Mouse (Mus musculus) MEL (cell line): Measurements from ENCODE around the gene Gltp. TPM values are rescaled to one million over a fixed set of nuclear protein-coding genes. Genes with fewer than 3 reads are reported as not detected.

Source experiments
- DNase-seq: peaks from one replicate; pipeline ENCODE4 v3.0.0; 2011; ENCODE audit warnings: low read depth, low spot score
- H3K27ac ChIP-seq: 2 replicates; pipeline ENCODE4 v1.5.1; 2012; ENCODE audit warnings: low read depth, mild to moderate bottlenecking, control low read depth, low read length, moderate library complexity; ENCODE audit not compliant: control insufficient read depth
- H3K27me3 ChIP-seq, 2 experiments: fragments of 150-350 bp in 1 of 2; sonication (generic) in 1 of 2; 2 replicates each; pipeline ENCODE4 v1.6.1; 2012; ENCODE audit warnings: low read length in 2 of 2, mild to moderate bottlenecking in 2 of 2, improper control_type of control experiment in 1 of 2, moderate library complexity in 1 of 2; ENCODE audit not compliant: insufficient read depth in 2 of 2, control insufficient read depth in 1 of 2
- H3K36me3 ChIP-seq, 2 experiments: 2 replicates each; pipeline ENCODE4 v1.6.1; 2012 to 2014; ENCODE audit warnings: low read length in 2 of 2, improper control_type of control experiment in 1 of 2, inconsistent platforms in 1 of 2, mild to moderate bottlenecking in 1 of 2; ENCODE audit not compliant: insufficient read depth in 2 of 2, control insufficient read depth in 1 of 2
- H3K4me1 ChIP-seq, 2 experiments: fragments of 150-350 bp in 1 of 2; sonication (generic) in 1 of 2; 2 replicates each; pipeline ENCODE4 v1.6.1; 2012; ENCODE audit warnings: low read length in 2 of 2, improper control_type of control experiment in 1 of 2, mild to moderate bottlenecking in 1 of 2; ENCODE audit not compliant: insufficient read depth in 2 of 2, control insufficient read depth in 1 of 2
- H3K4me3 ChIP-seq, 2 experiments: fragments of 150-350 bp in 1 of 2; sonication (generic) in 1 of 2; 2 replicates each; pipeline ENCODE4 v1.5.1; 2012; ENCODE audit warnings: low read depth in 2 of 2, low read length in 2 of 2, mild to moderate bottlenecking in 2 of 2, moderate library complexity in 2 of 2, control low read depth in 1 of 2, improper control_type of control experiment in 1 of 2; ENCODE audit not compliant: control insufficient read depth in 1 of 2, insufficient read depth in 1 of 2
- H3K79me2 ChIP-seq: 2 replicates; pipeline ENCODE4 v1.6.1; 2012; ENCODE audit warnings: mild to moderate bottlenecking, low read length, moderate library complexity; ENCODE audit not compliant: control insufficient read depth, poor library complexity, insufficient read depth
- H3K9ac ChIP-seq: 2 replicates; pipeline ENCODE4 v1.6.1; 2012; ENCODE audit warnings: low read depth, mild to moderate bottlenecking, control low read depth, low read length, moderate library complexity; ENCODE audit not compliant: control insufficient read depth, poor library complexity, severe bottlenecking
- H3K9me3 ChIP-seq: fragments of 150-350 bp; sonication (generic); replicated peaks from 2 replicates; pipeline ENCODE4 v1.6.1; 2012; ENCODE audit warnings: mild to moderate bottlenecking, low read length, improper control_type of control experiment, moderate library complexity; ENCODE audit not compliant: insufficient read depth
- BHLHE40 ChIP-seq: IDR thresholded peaks from 2 replicates; pipeline ENCODE4 v1.6.1; 2012; ENCODE audit warnings: low read depth, mild to moderate bottlenecking, inconsistent platforms, low read length, improper control_type of control experiment, borderline replicate concordance
- CHD1 ChIP-seq: IDR thresholded peaks from 2 replicates; pipeline ENCODE4 v1.6.1; 2012; ENCODE audit warnings: low read depth, mild to moderate bottlenecking, inconsistent platforms, low read length, improper control_type of control experiment
- CHD2 ChIP-seq: IDR thresholded peaks from 2 replicates; pipeline ENCODE4 v1.6.1; 2011; ENCODE audit warnings: low read length, improper control_type of control experiment
- CTCF ChIP-seq, 3 experiments: IDR thresholded peaks in 2 of 3; conservative IDR thresholded peaks in 1 of 3; 2 replicates each; pipeline ENCODE4 v1.5.1; 2011 to 2012; ENCODE audit warnings: low read length in 3 of 3, low read depth in 2 of 3, mild to moderate bottlenecking in 2 of 3, improper control_type of control experiment in 1 of 3, inconsistent platforms in 1 of 3, mixed read lengths in 1 of 3, moderate library complexity in 1 of 3; ENCODE audit not compliant: control insufficient read depth in 1 of 3, insufficient read depth in 1 of 3, poor library complexity in 1 of 3, severe bottlenecking in 1 of 3
- E2F4 ChIP-seq: IDR thresholded peaks from 2 replicates; pipeline ENCODE4 v1.6.1; 2011; ENCODE audit warnings: low read depth, low read length, improper control_type of control experiment, borderline replicate concordance
- EP300 ChIP-seq, 2 experiments: IDR thresholded peaks; 2 replicates each; pipeline ENCODE4 v1.6.1; 2011; ENCODE audit warnings: improper control_type of control experiment in 2 of 2, low read length in 2 of 2, low read depth in 1 of 2, mild to moderate bottlenecking in 1 of 2
- ETS1 ChIP-seq: IDR thresholded peaks from 2 replicates; pipeline ENCODE4 v1.6.1; 2012; ENCODE audit warnings: low read depth, mild to moderate bottlenecking, inconsistent platforms, low read length, improper control_type of control experiment, moderate library complexity
- GABPA ChIP-seq: IDR thresholded peaks from 2 replicates; pipeline ENCODE4 v1.6.1; 2012; ENCODE audit warnings: low read depth, mild to moderate bottlenecking, inconsistent platforms, low read length, improper control_type of control experiment, moderate library complexity
- GATA1 ChIP-seq: IDR thresholded peaks from 2 replicates; pipeline ENCODE4 v1.6.1; 2011; ENCODE audit warnings: low read depth, low read length, improper control_type of control experiment
- HCFC1 ChIP-seq: IDR thresholded peaks from 2 replicates; pipeline ENCODE4 v1.6.1; 2012; ENCODE audit warnings: low read depth, mild to moderate bottlenecking, inconsistent platforms, low read length, improper control_type of control experiment, moderate library complexity
- JUND ChIP-seq: IDR thresholded peaks from 2 replicates; pipeline ENCODE4 v1.6.1; 2011; ENCODE audit warnings: low read depth, mild to moderate bottlenecking, improper control_type of control experiment, low read length
- KAT2A ChIP-seq: conservative IDR thresholded peaks from 2 replicates; pipeline ENCODE4 v1.6.1; 2012; ENCODE audit warnings: low read depth, low read length, improper control_type of control experiment, inconsistent platforms
- MAFK ChIP-seq: IDR thresholded peaks from 2 replicates; pipeline ENCODE4 v1.6.1; 2011; ENCODE audit warnings: low read depth, mild to moderate bottlenecking, low read length, improper control_type of control experiment, borderline replicate concordance
- MAX ChIP-seq: IDR thresholded peaks from 2 replicates; pipeline ENCODE4 v1.6.1; 2011; ENCODE audit warnings: low read length, improper control_type of control experiment
- MXI1 ChIP-seq: IDR thresholded peaks from 2 replicates; pipeline ENCODE4 v1.6.1; 2011; ENCODE audit warnings: mild to moderate bottlenecking, low read depth, low read length, improper control_type of control experiment
- MYB ChIP-seq: IDR thresholded peaks from 2 replicates; pipeline ENCODE4 v1.6.1; 2011; ENCODE audit warnings: mild to moderate bottlenecking, low read depth, low read length, improper control_type of control experiment
- NELFE ChIP-seq: IDR thresholded peaks from 2 replicates; pipeline ENCODE4 v1.6.1; 2011; ENCODE audit warnings: low read depth, low read length, improper control_type of control experiment
- NRF1 ChIP-seq: IDR thresholded peaks from 2 replicates; pipeline ENCODE4 v1.6.1; 2014; ENCODE audit warnings: low read depth, mild to moderate bottlenecking, inconsistent platforms, low read length, improper control_type of control experiment, moderate library complexity; ENCODE audit not compliant: poor library complexity, insufficient read depth, severe bottlenecking
- POLR2AphosphoS2 ChIP-seq: IDR thresholded peaks from 2 replicates; pipeline ENCODE4 v1.6.1; 2011; ENCODE audit warnings: low read length, improper control_type of control experiment
- POLR2AphosphoS5 ChIP-seq: IDR thresholded peaks from 2 replicates; pipeline ENCODE4 v1.6.1; 2012; ENCODE audit warnings: low read depth, borderline replicate concordance, mild to moderate bottlenecking, inconsistent platforms, low read length, moderate library complexity, mixed read lengths
- RAD21 ChIP-seq: IDR thresholded peaks from 2 replicates; pipeline ENCODE4 v1.6.1; 2011; ENCODE audit warnings: mild to moderate bottlenecking, low read depth, low read length, improper control_type of control experiment
- SIN3A ChIP-seq: IDR thresholded peaks from 2 replicates; pipeline ENCODE4 v1.6.1; 2012; ENCODE audit warnings: low read length, improper control_type of control experiment, inconsistent platforms
- SMC3 ChIP-seq: IDR thresholded peaks from 2 replicates; pipeline ENCODE4 v1.6.1; 2011; ENCODE audit warnings: low read depth, low read length, improper control_type of control experiment
- TAL1 ChIP-seq: IDR thresholded peaks from 2 replicates; pipeline ENCODE4 v1.6.1; 2012; ENCODE audit warnings: mild to moderate bottlenecking, inconsistent platforms, low read length, moderate library complexity, mixed read lengths
- TBP ChIP-seq: IDR thresholded peaks from 2 replicates; pipeline ENCODE4 v1.8.0; 2011; ENCODE audit warnings: low read depth, low read length, improper control_type of control experiment
- TCF12 ChIP-seq: IDR thresholded peaks from 2 replicates; pipeline ENCODE4 v1.6.1; 2014; ENCODE audit warnings: low read depth, mild to moderate bottlenecking, inconsistent platforms, low read length, improper control_type of control experiment, moderate library complexity
- USF1 ChIP-seq: IDR thresholded peaks from 2 replicates; pipeline ENCODE4 v1.6.1; 2014; ENCODE audit warnings: low read depth, mild to moderate bottlenecking, inconsistent platforms, low read length, improper control_type of control experiment, moderate library complexity
- USF2 ChIP-seq, 2 experiments: IDR thresholded peaks; 2 replicates each; pipeline ENCODE4 v1.6.1; 2011 to 2012; ENCODE audit warnings: improper control_type of control experiment in 2 of 2, low read length in 2 of 2, borderline replicate concordance in 1 of 2, inconsistent platforms in 1 of 2, low read depth in 1 of 2, mild to moderate bottlenecking in 1 of 2; ENCODE audit not compliant: insufficient read depth in 1 of 2
- ZC3H11A ChIP-seq: IDR thresholded peaks from 2 replicates; pipeline ENCODE4 v1.6.1; 2012; ENCODE audit warnings: low read depth, mild to moderate bottlenecking, inconsistent platforms, low read length, improper control_type of control experiment
- polyA plus RNA-seq, 2 experiments: library from polyadenylated mRNA; stranded (reverse) in 1 of 2; unstranded in 1 of 2; fragments of >175 nt in 1 of 2; fragments of >200 nt in 1 of 2; gene quantifications; 2 replicates each; pipeline versions ENCODE4 v1.2.1 to v1.2.4; 2012; ENCODE audit warnings: low replicate concordance in 2 of 2, low read depth in 1 of 2; ENCODE audit not compliant: insufficient read length in 2 of 2, insufficient read depth in 1 of 2, missing spikeins in 1 of 2
- total RNA-seq: library from RNA; depleted of rRNA; stranded (reverse); fragments of 300-350 nt; gene quantifications from 2 replicates; pipeline ENCODE4 v1.2.3, GENCODE M21; 2012

Gltp gene
- total and polyA plus RNA-seq, 3 experiments, result 18.8 to 211 (median 67.2) TPM

DNA sequence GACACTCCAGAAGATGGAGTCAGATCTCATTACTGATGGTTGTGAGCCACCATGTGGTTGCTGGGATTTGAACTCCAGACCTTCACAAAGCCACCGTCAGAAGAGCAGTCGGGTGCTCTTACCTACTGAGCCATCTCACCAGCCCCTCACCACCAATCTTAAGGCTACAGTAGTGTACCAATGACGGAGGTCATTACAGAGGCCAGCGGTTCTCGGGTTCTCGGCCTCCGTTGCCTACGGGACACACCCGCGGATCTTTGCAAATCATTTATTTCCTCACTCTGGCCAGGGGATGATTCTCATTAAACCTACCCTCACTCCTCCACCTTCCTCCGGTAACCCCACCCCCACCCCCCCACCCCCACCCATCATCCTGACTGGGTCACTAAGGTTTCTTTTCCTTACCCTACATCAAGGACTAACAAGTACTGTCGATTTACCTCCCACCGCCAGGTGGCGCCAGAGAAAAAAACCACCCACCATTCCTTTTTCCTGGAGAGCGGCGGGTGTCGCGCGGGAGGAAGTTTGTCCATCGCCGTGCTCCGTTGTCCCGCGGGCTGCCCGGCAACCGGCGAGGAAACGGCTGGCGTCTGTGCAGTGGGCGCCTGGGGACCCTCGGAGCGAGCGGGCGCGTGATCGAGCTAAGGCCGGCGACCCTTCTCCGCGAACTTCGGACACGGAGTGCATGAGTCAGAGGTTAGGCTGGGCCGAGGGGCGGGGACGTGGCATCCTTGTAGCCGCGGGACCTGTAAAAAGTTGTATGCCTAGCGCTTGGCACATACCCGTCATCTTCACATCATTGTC is 16.7 kb upstream of the Gltp start, which contains the start of gene Tchp (continued):
- TF ChIP-seq USF2 (IDR thresholded peaks at IDR 0.05; ENCODE audit: borderline replicate concordance in 1 of 2, insufficient read depth in 1 of 2, low read depth in 1 of 2, low read length in 2 of 2) (no peak), NRF1 (no peak), BHLHE40 (no peak), EP300 (IDR thresholded peaks at IDR 0.05; ENCODE audit: low read depth in 1 of 2, low read length in 2 of 2) (peak in 1 of 2 experiments; percentile 25; a peak in 1 of 4 replicates), POLR2AphosphoS2 (0 out of 2 replicates have a peak, but pooled peaks have one; percentile 43), ZC3H11A (no peak), RAD21 (peak; percentile 2; the same call in 1 of the 2 replicates), NELFE (peak; percentile 76), E2F4 (no peak), MXI1 (peak; percentile 87), HCFC1 (peak; percentile 90), POLR2AphosphoS5 (no peak), USF1 (peak; percentile 39; the same call in 1 of the 2 replicates), TBP (peak; percentile 36; the same call in 1 of the 2 replicates)

DNA sequence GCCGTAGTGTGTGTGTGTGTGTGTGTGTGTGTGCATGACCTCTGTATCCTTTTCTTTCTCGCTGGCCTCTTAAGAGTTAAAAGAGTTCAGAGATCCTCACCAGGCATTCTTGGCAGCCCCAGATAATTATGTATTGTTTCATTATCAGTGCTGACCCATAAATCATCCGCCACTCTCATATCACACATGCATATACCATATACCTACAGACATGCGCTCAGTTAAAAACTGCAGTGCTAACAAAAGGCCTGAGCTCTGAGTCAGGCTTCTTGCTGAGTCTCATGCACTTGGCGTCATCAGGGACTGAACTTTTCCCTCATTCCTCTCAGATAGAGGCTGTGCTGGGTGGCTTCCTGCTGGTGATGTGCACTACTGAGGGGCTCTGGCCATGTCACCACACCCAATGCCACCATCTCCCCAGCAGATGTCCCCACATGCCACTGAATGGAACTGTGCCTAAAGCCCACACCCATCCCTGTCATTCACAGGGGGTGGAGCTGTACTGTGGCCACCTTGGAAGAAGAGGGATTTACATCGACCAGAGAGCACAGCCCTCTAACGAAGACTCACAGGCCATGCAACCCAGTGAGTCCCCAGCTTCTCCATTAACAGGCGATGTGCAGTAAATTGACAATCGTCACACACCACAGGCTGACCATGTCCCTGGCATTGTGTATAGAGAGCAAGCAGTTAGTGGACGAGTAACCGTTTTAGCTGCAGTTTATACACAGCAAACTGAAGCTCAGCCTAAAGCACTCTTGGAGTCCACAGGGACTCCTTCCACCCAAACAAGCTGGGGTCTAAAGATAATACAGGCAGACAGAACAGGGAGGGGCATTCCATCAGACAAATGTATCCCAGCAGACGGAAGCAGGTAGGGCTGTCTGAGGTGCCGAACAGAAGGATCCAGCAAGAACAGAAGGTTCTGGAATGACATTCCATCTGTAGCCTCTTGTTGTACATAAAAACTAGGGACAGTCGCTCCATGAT is 11.9 kb upstream of the Gltp start:
- peaks cover 0 to 11% of the 10 kb centered on the region in 2 experiments; a peak in 2 of 4 replicates for H3K4me1 ChIP-seq
- peak; percentile 76 for DNase-seq
- H3K79me2 ChIP-seq, result peaks cover under 1% of the 10 kb centered on the region; the same call in 1 of the 2 replicates
- H3K9ac ChIP-seq, result no peak overlapping the region
- H3K27ac ChIP-seq, result no peak overlapping the region
- no peaks in the 10 kb centered on the region for H3K27me3 ChIP-seq
- H3K9me3 ChIP-seq, result no peaks in the 10 kb centered on the region
- H3K4me3 ChIP-seq, result no peak overlapping the region
- peaks cover 0 to 3% of the 10 kb centered on the region in 2 experiments; a peak in 2 of 4 replicates for H3K36me3 ChIP-seq
- TF ChIP-seq JUND, result no peak
- TF ChIP-seq NELFE, result no peak
- TF ChIP-seq CHD2, result no peak
- peak; percentile 54 for TF ChIP-seq SIN3A
- TF ChIP-seq NRF1, result no peak
- TF ChIP-seq RAD21, result peak; percentile 87
- no peak for TF ChIP-seq BHLHE40
- peak; percentile 76 for TF ChIP-seq SMC3
- no peak for TF ChIP-seq TBP
- TF ChIP-seq CTCF (IDR thresholded peaks at IDR 0.05 in 2 of 3, conservative IDR thresholded peaks at IDR 0.05 in 1 of 3; ENCODE audit: control insufficient read depth in 1 of 3, insufficient read depth in 1 of 3, low read depth in 2 of 3, low read length in 3 of 3, poor library complexity in 1 of 3, severe bottlenecking in 1 of 3), result peak; percentile 59 to 85 (median 75)
- peak; percentile 46; the same call in 1 of the 2 replicates for TF ChIP-seq GATA1
- TF ChIP-seq ZC3H11A, result peak; percentile 55
- TF ChIP-seq CHD1, result no peak
- TF ChIP-seq TCF12, result peak; percentile 11; the same call in 1 of the 2 replicates
- no peak for TF ChIP-seq MAX
- no peak for TF ChIP-seq MXI1
- peak; percentile 34; the same call in 1 of the 2 replicates for TF ChIP-seq ETS1
- TF ChIP-seq KAT2A, result no peak
- no peak for TF ChIP-seq GABPA
- no peak for TF ChIP-seq E2F4
- peak; percentile 51 for TF ChIP-seq TAL1
- no peak for TF ChIP-seq MYB
- no peak for TF ChIP-seq MAFK
- TF ChIP-seq USF1, result no peak
